Mouse (Mus musculus) fibroblast of lung, adult 2 months (primary cell): Measurements from ENCODE around the gene Atp6v0e.

Source experiments
- DNase-seq: peaks from one replicate; pipeline ENCODE4 v3.0.0-alpha.2; 2011; ENCODE audit warnings: low read depth

Atp6v0e gene

DNA sequence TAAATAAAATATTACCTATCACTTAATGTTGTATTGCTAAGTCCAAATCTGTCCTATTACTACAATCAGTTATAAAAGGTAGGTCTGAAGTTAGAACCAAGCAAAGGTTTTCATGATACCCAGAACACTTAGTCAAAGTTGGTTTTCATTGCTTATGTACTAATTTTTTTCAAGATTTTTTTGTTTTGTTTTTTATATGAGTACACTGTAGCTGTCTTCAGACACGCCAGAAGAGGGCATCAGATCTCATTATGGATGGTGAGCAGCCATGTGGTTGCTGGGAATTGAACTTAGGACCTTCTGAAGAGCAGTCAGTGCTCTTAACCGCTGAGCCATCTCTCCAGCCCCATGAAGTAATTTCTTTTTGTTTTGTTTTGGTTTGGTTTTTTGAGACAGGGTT is 54.8 kb downstream of the Atp6v0e start:
- DNase-seq, result no peak

DNA sequence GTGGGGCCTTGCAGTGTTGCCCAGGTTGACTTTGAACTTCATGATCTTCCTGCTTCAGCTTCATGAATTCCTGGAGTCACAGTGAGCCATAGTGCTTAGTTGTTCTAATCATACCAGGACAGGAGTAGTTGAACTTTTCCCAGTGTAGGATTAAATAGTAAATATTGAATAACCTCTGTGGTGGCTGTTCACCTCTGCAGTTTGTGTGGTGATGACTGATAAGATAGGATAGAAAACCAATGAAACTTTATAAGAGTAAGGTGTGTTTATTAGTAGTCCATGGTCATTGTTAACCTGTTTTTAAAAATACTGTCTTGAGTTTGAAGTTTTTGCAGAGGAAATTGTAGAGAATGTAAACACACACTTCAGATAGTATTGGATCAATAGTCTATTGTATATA is 56.4 kb downstream of the Atp6v0e start:
- no peak for DNase-seq

DNA sequence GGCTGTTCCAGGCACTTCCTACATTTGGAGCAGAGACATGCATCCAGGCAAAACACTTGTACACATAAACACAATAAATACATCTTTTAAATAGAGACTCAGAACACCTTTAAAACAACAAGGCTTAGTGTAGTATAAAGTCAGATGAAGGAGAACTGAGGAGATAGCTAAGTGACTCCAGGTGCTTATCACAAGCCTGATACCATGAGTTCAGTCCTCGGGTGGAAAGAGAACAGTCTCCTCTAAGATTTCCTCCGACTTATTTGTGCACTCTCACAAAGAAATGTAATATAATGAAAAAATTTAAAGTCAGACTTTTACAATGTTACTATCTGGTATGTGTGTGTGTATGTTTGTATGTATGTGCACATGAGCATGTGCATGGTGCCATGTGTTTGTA is 58.8 kb downstream of the Atp6v0e start:
- no peak for DNase-seq

DNA sequence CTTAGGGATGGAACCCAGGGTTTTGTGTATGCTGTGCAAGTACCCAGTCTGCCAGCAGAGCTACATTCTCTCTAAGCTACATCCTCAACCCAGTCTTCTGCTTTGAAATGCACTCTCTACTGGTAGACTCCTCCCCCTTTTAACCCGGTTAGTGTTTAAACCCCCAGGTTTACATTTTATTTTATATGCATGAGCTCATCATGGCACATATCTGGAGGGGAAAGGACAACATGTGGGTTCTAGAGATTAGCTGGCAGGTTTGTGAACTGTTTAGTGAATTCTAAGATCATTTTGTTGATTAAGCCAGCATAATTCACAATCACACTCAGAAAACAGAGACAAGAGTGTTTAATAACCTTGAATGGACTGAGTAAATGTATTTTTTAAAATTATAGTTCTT is 61.8 kb downstream of the Atp6v0e start:
- DNase-seq, result no peak

DNA sequence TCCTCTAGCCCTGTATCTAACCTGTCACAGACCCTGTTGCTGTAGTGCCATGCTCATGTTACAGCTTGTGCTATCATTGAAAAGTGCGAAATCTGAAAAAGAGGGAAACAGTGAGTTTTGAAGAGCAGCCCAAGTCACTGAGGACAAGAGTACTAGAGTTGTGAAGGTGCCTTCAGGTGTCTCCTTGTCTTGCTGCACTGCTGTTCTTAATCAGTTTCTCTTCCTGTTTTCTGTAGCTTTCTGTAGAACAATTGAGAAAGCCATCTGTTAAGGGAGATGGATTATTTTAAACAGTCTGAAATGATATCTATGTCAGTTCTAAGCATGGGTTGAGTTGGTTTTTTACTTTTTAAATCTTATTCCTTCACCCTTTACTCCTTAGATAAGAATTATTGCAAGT is 63.6 kb downstream of the Atp6v0e start:
- DNase-seq, result no peak

DNA sequence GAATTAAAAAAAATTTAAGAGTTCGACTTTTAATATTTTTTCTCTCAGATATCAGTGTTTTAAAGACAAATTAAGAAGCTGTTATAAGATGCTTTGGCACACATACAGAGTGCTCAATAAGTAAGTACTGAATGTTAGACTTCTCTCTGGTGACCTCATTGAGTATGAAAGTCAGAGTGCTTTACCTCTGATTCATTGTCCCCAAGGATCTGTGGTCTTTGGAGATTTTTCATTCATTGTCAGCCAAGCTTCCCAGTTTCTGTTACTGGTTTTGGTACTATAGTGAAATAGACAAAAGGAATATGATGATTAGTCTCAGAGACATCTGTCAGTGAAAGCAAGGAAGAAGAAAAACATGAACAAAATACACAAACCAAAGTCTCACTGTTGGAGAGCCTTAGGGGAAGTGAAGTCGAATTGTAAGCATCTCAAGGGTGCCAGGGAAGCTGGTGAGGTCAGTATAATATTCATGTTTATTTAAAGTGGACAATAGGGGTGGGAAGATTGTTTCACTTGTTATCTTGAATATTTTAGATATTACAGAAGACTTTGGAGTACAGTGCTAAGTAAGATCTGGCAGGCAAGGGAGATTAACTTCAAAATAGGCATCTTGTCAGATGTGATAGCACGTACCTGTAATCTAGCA is 64.2 kb downstream of the Atp6v0e start:
- peak; percentile 46 for DNase-seq

DNA sequence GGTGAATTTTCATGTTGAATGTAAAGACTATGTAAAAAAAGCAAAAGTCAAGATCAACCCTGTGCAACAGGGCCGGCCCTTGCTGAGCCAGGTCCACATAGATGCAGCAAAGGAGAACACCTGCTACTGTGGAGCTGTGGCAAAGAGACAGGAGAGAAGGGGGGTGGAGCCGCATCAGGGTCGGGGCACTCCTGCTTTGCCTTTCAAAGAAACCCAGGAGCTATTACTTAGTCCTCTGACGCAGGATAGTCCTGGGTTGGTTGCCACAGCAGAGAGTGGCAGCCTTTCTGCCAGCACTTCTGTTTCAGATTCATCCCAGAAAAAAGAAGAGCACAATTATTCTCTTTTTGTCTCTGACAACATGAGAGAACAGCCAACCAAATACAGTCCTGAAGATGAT is 79.5 kb downstream of the Atp6v0e start:
- no peak for DNase-seq

DNA sequence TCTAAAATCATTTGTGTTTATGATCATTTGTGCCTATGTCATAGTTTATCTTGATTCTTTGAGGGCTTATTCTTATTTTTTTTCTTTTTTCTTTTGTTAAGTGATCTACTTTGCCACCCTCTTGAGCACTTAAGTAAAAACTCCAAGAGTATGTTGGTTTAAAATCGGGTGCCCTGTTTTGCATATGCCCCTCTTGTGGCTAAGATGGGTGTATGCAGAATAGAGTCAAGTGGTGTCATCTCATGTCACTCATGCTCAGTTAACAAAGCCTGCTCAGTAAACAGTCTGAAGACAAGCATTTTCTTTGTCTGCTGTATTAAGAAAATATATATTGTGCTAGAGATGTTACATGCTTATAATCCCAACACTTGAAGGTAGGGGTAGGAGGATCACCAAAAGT is 80.3 kb downstream of the Atp6v0e start:
- DNase-seq, result no peak
